Mouse (Mus musculus): ENCODE results near the gene AI837181.
"Not testable (repeated sequence)": the region's sequence is repeated elsewhere in the genome, so short reads cannot be mapped to it uniquely, and the experiment has no call there.

Gene AI837181

GRCm38 (mm10) chr19:5424782-5425741, at the start of gene AI837181, which contains the start of gene Drap1:
TSS of gene AI837181 (plus strand) at chr19:5425144.
TSS of gene Drap1 (minus strand) at chr19:5424979.
- DNase-seq (ENCODE audit: low spot score in 2 of 2), result peak; percentile 94 to 97

GRCm38 (mm10) chr19:5377446-5377845, 47.5 kb upstream of the AI837181 start:
- no peak for DNase-seq (ENCODE audit: low spot score in 2 of 2)

GRCm38 (mm10) chr19:5383326-5383725, 41.6 kb upstream of the AI837181 start:
- no peak for DNase-seq (ENCODE audit: low spot score in 2 of 2)

DNA sequence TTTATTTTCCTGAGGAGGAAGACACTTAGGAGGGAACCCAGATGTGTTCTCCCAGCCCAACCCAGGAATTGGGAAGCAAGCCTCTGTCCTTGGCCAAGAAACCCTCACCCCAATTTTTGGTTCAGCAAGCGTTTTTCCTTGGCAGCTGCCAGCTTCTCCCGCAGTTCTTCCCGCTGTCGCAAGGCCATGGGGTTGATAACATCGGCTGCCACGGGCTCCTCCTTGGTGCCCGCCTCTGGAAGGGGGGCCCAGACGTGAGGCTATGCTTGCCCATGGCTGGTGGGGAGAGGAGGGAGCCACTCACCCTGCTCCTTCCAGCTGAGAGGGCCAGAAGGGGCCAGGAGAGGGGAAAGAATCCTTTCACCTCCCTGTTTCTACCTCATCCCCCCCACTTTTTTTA, 40.2 kb upstream of the AI837181 start:
- DNase-seq (ENCODE audit: low spot score in 2 of 2), result no peak

DNA sequence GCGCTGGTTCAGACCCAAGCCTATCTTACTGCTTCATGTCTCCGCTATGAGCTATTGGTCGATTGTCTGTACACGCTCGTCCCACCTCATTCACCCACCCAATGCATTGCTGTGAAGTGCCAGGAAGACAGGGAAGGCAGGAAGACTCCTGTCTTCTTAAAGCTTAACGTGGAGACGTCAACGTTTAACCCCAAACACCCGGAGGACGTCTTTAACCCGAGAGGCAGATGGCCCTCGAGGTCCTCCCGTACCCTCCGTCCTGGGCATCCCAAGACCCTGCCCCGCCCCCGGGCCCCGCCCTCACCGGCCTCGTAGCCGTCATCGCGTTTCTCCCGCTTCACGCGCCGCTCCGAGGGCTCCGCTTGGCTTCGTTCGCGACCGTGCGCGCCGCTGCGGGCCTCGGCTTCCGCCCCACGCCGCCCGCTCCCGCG, 36.9 kb upstream of the AI837181 start:
- DNase-seq (ENCODE audit: low spot score in 2 of 2), result no peak

DNA sequence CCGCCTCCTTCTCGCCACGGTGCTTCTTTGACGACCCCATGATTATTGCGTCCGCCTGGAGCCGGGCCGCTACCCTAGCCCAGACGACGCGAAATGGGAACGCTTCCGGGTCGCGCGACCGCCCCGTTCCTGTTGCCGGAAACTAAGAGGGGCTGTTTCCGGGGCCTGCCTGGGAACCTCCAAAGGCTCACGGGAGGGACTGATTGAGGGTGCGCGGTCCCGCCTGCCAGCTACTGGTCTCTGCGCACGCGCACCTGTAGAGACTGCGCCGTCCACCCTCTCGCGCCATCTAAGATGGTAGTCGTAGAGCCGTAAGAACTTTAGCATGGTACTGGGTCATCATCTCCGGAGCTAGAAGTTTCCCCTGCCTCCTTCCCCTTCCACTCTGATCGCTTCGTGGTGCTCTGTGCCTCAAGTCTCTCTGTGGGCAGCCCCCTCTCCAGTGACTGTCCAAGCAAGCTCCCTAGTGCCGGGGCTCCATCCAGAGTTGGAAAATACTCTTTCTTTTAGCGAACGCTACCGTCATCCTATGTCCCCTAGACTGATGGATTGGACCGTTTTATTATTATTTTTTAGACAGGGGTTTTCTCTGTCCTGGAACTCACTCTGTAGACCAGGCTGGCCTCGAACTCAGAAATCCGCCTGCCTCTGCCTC, 36.2 kb upstream of the AI837181 start, which contains the start of gene Sart1:
Sart1 (minus strand) TSS at position 116 of the 655 bp plus-strand sequence.
- peak; percentile 94 to 95 for DNase-seq (ENCODE audit: low spot score in 2 of 2)

GRCm38 (mm10) chr19:5389647-5390046, 35.3 kb upstream of the AI837181 start:
- no peak for DNase-seq (ENCODE audit: low spot score in 2 of 2)

GRCm38 (mm10) chr19:5390416-5390815, 34.5 kb upstream of the AI837181 start:
- DNase-seq (ENCODE audit: low spot score in 2 of 2), result no peak

- peak; percentile 58 to 79 for DNase-seq (ENCODE audit: low spot score in 2 of 2)
Observed at GRCm38 (mm10) chr19:5392892-5393291, 32.1 kb upstream of the AI837181 start.

DNA sequence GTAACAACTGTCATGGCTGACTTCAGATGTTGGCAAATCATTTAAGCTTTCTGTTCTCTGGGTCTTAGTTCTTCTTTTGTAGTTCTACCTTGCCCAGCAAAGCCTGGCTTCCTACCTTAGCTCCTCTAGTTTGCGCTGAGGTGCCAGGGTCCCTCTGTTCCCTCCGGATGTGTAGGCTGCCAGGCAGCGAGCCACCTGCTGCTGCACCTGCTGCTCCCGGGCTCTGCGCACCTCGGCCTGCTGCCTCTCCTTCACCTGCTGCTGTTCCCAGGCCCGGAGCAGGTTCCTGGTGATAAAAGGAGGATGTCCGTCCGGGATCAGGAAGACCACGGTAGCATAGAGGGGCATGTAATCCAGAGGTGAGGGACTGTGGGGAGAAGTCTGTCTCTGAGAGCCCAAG, 30.8 kb upstream of the AI837181 start:
- DNase-seq (ENCODE audit: low spot score in 2 of 2), result no peak

DNA sequence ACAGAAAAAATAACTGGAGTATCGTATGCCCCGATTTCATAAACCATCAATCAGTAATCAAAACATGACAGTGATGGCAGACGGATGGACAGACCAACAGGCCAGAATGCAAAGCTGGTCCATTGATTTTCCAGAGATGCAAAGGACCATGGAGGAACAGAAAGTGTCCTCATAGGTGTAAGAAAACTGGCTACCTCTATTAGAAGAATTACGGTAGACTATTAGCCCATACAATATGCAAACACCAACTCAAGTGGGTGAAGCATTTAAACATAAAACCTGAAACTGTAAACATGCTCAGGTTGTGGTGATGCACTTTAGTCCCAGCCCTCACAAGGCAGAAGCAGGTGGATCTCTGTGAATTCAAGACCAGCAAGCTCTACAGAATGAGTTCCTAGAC, 29.6 kb upstream of the AI837181 start:
- DNase-seq (ENCODE audit: low spot score in 2 of 2), result no peak

GRCm38 (mm10) chr19:5401073-5401472, 23.9 kb upstream of the AI837181 start:
- not testable (repeated sequence) for DNase-seq (ENCODE audit: low spot score in 2 of 2)

- no peak for DNase-seq (ENCODE audit: low spot score in 2 of 2)
Observed at GRCm38 (mm10) chr19:5402293-5402692, 22.7 kb upstream of the AI837181 start, which contains the start of gene Tsga10ip. TSS of gene Tsga10ip (minus strand) at chr19:5402526.

- DNase-seq (ENCODE audit: low spot score in 2 of 2), result no peak
Observed at GRCm38 (mm10) chr19:5405924-5406323, 19.0 kb upstream of the AI837181 start.

- not testable (repeated sequence) for DNase-seq (ENCODE audit: low spot score in 2 of 2)
Observed at GRCm38 (mm10) chr19:5406531-5407126, 18.3 kb upstream of the AI837181 start.

- DNase-seq (ENCODE audit: low spot score in 2 of 2), result no peak
Observed at GRCm38 (mm10) chr19:5407133-5407532, 17.8 kb upstream of the AI837181 start.

DNA sequence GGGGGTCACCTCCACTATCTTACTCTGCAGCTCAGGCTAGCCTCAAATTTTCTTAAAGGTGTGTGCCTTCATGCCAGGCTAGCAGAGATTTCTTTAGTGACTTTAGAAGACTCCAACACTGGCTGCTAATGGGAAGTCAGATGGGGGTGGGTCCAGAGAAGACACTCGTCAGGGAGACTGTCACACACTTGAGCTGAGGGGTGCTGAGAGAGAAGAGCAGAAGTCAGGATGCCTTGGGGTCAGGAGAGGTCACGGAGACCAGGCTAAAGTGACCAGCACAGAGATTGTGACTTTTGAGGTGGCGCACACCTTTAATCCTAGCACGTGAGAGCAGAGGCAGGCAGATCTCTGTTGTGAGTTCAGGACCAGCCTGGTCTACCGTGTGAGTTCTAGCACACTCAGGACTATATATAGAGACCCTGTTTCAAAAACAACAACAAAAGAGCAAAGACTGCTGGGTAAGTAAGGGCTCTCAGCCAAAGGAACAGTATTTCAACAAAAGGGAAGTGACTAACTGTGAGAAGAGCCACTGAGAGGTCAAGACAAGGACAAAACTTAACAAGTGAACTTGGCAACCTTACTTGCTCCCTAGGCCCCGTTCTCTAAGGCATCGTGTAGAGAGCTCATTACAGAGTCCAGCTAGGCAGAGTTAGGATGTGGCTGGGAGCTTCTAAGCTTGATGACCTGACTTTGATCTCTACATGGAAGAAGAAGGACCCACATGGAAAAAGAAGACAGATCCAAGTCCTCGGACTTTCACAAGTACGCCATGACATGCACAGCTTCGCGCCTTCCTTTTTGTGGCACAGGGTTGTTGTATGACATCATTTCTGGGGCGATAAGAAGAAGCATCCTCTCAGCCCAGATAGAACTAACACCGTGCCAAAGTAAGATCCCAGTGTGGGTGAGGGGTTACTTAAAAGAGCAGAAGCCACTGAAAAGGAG, 16.6 kb upstream of the AI837181 start:
- no peak for DNase-seq (ENCODE audit: low spot score in 2 of 2)

- DNase-seq (ENCODE audit: low spot score in 2 of 2), result no peak
Observed at GRCm38 (mm10) chr19:5409068-5409467, 15.9 kb upstream of the AI837181 start.

DNA sequence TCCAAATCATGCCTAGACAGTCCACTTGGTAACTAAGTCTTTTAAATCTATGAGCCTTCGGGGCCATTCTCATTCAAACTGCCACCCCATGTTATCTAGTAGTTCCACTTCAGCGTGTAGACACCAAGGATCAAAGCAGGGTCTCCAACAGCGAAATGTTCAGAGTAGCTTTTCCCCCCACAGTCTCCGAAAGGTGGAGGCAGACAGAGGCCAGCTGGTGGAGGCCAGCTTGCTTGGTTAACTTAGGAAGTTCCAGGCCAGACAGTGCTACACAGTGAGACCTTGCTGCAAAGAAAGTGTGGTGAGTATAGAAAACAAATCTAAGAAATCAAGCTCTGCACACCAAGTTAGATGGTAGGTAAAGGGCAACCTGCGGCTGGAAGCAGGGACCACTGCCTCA, 14.3 kb upstream of the AI837181 start:
- no peak for DNase-seq (ENCODE audit: low spot score in 2 of 2)

DNA sequence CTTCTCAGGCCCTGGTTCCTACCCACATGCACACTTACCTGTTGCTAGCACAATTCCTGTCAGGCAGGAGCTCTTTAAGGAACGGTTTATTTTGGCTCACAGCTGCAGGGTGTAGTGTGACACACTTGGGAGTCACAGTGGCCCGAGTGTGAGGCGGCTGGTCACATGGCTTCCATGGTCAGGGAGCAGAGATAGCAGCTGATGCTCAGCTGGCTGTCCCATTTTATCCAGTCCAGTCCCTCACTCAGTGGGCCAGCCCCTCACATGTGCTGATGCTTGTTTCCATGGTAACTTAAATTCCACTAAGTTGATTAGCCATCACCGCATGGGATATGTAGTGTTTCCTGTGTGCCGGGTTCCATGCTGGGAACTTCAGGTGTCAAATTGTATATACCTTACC, 13.0 kb upstream of the AI837181 start:
- no peak for DNase-seq (ENCODE audit: low spot score in 2 of 2)

- DNase-seq (ENCODE audit: low spot score in 2 of 2), result no peak
Observed at GRCm38 (mm10) chr19:5413840-5414239, 11.1 kb upstream of the AI837181 start.
